Mouse (Mus musculus) olfactory bulb, adult 2 months (tissue): ENCODE results near the gene Tedc1. TPM values are rescaled to one million over a fixed set of nuclear protein-coding genes. Genes with fewer than 3 reads are reported as not detected.

Experiments
- H3K27ac ChIP-seq: fragments of 200-500 bp; 2 replicates; pipeline ENCODE4 v1.5.1; 2012; ENCODE audit warnings: low read depth, low read length; ENCODE audit not compliant: insufficient read depth
- H3K4me1 ChIP-seq: fragments of 200-500 bp; 2 replicates; pipeline ENCODE4 v1.6.1; 2012; ENCODE audit warnings: low read length; ENCODE audit not compliant: control insufficient read depth, insufficient read depth
- H3K4me3 ChIP-seq: fragments of 200-500 bp; 2 replicates; pipeline ENCODE4 v1.5.1; 2012; ENCODE audit warnings: mild to moderate bottlenecking, low read depth, low read length, moderate library complexity; ENCODE audit not compliant: insufficient read depth
- CTCF ChIP-seq: fragments of 200-500 bp; IDR thresholded peaks from 2 replicates; pipeline ENCODE4 v1.5.1; 2012; ENCODE audit warnings: low read depth, mild to moderate bottlenecking, low read length, moderate library complexity; ENCODE audit not compliant: insufficient read depth
- POLR2A ChIP-seq: fragments of 200-500 bp; IDR thresholded peaks from 2 replicates; pipeline ENCODE4 v1.6.1; 2012; ENCODE audit warnings: mild to moderate bottlenecking, low read depth, low read length, moderate library complexity; ENCODE audit not compliant: insufficient read depth
- WGBS: fragments of 180-500 bp; shearing (Covaris S2); methylation state at CpG from one replicate; pipeline ENCODE4 v1.1.7; 2018; 5-methylcytosine and 5-hydroxymethylcytosine counted together
- polyA plus RNA-seq: library from polyadenylated mRNA; stranded (reverse); fragments of >200 nt; gene quantifications from 2 replicates; pipeline ENCODE4 v1.2.4, GENCODE M21; 2012; ENCODE audit warnings: low replicate concordance; ENCODE audit not compliant: missing spikeins, insufficient read depth, insufficient read length

The Tedc1 gene
- polyA plus RNA-seq, 1 experiment = not detected

- no peak overlapping the region for H3K27ac ChIP-seq
- no peak overlapping the region for H3K4me3 ChIP-seq
- TF ChIP-seq POLR2A = no peak
- TF ChIP-seq CTCF = 0 out of 2 replicates have a peak, but pooled peaks have one; percentile 47
- peaks cover 61% of the 10 kb centered on the region for H3K4me1 ChIP-seq
- WGBS = 85% methylated on average over 20 of the region's 20 CpGs
These were observed 12.0 kb upstream of the Tedc1 start for GRCm38 (mm10) chr12:113144001-113144756.

GRCm38 (mm10) chr12:113144886-113145285 is 11.3 kb upstream of the Tedc1 start:
- H3K27ac ChIP-seq = no peak overlapping the region
- no peak overlapping the region for H3K4me3 ChIP-seq
- WGBS = 91% methylated on average over 16 of the region's 16 CpGs
- H3K4me1 ChIP-seq = peaks cover 54% of the 10 kb centered on the region
- TF ChIP-seq CTCF (no peak), POLR2A (no peak)

GRCm38 (mm10) chr12:113145591-113145990 is 10.6 kb upstream of the Tedc1 start:
- H3K4me3 ChIP-seq = no peak overlapping the region
- H3K27ac ChIP-seq = no peak overlapping the region
- 84% methylated on average over 5 of the region's 5 CpGs for WGBS
- H3K4me1 ChIP-seq = peaks cover 52% of the 10 kb centered on the region
- no peak for TF ChIP-seq POLR2A
- no peak for TF ChIP-seq CTCF

- H3K4me3 ChIP-seq = peak within 1 kb of the TSS; percentile 5; the same call in 1 of the 2 replicates
- WGBS = 18% methylated on average over 45 of the region's 45 CpGs
These were observed 9.8 kb upstream of the Tedc1 start, which contains the start of gene Crip1 for GRCm38 (mm10) chr12:113146112-113147057. Gene Crip1 (plus strand): TSS chr12:113146316.

GRCm38 (mm10) chr12:113147481-113147880 is 8.7 kb upstream of the Tedc1 start:
- TF ChIP-seq CTCF = no peak
- TF ChIP-seq POLR2A = no peak
- 64% methylated on average over 8 of the region's 8 CpGs for WGBS
- H3K27ac ChIP-seq = no peak overlapping the region

More at GRCm38 (mm10) chr12:113146112-113147057, 9.8 kb upstream of the Tedc1 start, which contains the start of gene Crip1:
- Histone ChIP-seq H3K27ac (no peak within 1 kb of the TSS), H3K4me1 (peaks cover 46% of the 10 kb centered on the region)
- TF ChIP-seq CTCF (peak; percentile 55; the same call in 1 of the 2 replicates), POLR2A (no peak)

GRCm38 (mm10) chr12:113148381-113149035 is 7.7 kb upstream of the Tedc1 start:
- no peak for TF ChIP-seq CTCF
- TF ChIP-seq POLR2A = no peak
- Histone ChIP-seq H3K4me3 (no peak overlapping the region), H3K4me1 (peaks cover 32% of the 10 kb centered on the region), H3K27ac (no peak overlapping the region)
- 69% methylated on average over 16 of the region's 16 CpGs for WGBS

More at GRCm38 (mm10) chr12:113147481-113147880, 8.7 kb upstream of the Tedc1 start:
- Histone ChIP-seq H3K4me3 (no peak overlapping the region), H3K4me1 (peaks cover 42% of the 10 kb centered on the region)

- no peak for TF ChIP-seq CTCF
- TF ChIP-seq POLR2A = no peak
- 68% methylated on average over 4 of the region's 4 CpGs for WGBS
- Histone ChIP-seq H3K4me3 (no peak overlapping the region), H3K4me1 (peaks cover 25% of the 10 kb centered on the region), H3K27ac (no peak overlapping the region)
These were observed 6.9 kb upstream of the Tedc1 start for GRCm38 (mm10) chr12:113149341-113149740.

GRCm38 (mm10) chr12:113149896-113150295 is 6.3 kb upstream of the Tedc1 start:
- H3K4me3 ChIP-seq = no peak overlapping the region
- peaks cover 20% of the 10 kb centered on the region for H3K4me1 ChIP-seq
- 89% methylated on average over 3 of the region's 3 CpGs for WGBS
- no peak for TF ChIP-seq POLR2A
- TF ChIP-seq CTCF = no peak
- H3K27ac ChIP-seq = no peak overlapping the region
